ENCODE assay signal across 38 mouse cellular contexts in the genomic region with DNA sequence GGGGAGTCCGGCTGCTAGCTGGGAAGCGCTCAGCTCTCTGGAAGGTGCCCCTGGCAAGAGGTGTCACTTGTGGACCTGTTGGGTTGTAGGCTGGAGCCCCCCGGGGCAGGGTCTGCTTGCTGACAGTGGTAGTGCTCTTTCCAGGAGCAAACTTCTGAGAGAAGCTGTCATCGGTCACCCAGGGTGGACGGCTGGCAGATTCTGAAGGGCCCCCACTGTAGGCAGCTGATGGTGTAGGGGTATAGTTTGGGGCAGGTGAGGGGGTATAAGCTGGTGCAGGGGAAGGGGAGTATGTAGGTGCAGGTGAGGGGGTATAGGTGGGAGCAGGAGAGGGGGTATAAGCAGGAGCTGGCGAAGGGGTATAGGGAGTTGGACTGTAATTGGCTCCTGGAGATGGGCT. TPM values are rescaled to one million over a fixed set of nuclear protein-coding genes. Genes with fewer than 3 reads are reported as not detected.
DNase-seq lines count a peak whose midpoint lies in the region; ATAC-seq and TF ChIP-seq lines count a peak whose summit lies in the region.
"Had no signal": no experiment of that assay in that cellular context is flagged by ENCODE, and none has a peak within 500 bp of the region (broad histone marks: within the 10 kb centered on the region; RNA-seq: fewer than 3 reads in every experiment).

No protein-coding gene starts in this region.

- H3K9me3 ChIP-seq in heart, embryonic 10.5 days = no peaks in the 10 kb centered on the region
- no peaks in the 10 kb centered on the region for H3K9me3 ChIP-seq in intestine, embryonic 14.5 days (ENCODE audit: control insufficient read depth, low read length)
- no peaks in the 10 kb centered on the region for H3K9me3 ChIP-seq in intestine, postnatal 0 days (ENCODE audit: control insufficient read depth)
- H3K9me3 ChIP-seq: embryonic facial prominence, embryonic 13.5 days; forebrain, embryonic 10.5 days; forebrain, embryonic 15.5 days; hindbrain, embryonic 10.5 days; hindbrain, embryonic 15.5 days; midbrain, embryonic 10.5 days; midbrain, embryonic 15.5 days; neural tube, embryonic 12.5 days had no signal

- peaks cover 63% of the 10 kb centered on the region for H3K4me1 ChIP-seq in heart, embryonic 10.5 days
- H3K4me1 ChIP-seq in intestine, embryonic 14.5 days (replicated peaks; ENCODE audit: control insufficient read depth, insufficient read depth, low read length) = peaks cover 27% of the 10 kb centered on the region
- H3K4me1 ChIP-seq in intestine, postnatal 0 days (replicated peaks; ENCODE audit: control insufficient read depth, insufficient read depth, low read length) = no peaks in the 10 kb centered on the region
- H3K4me1 ChIP-seq: embryonic facial prominence, embryonic 13.5 days had no signal

- H3K36me3 ChIP-seq in heart, embryonic 10.5 days = peaks cover 57% of the 10 kb centered on the region
- H3K36me3 ChIP-seq in intestine, embryonic 14.5 days (ENCODE audit: control insufficient read depth, insufficient read depth, low read length) = no peaks in the 10 kb centered on the region
- peaks cover 14% of the 10 kb centered on the region; the same call in 1 of the 2 replicates for H3K36me3 ChIP-seq in intestine, postnatal 0 days (ENCODE audit: control insufficient read depth, insufficient read depth)
- peaks cover 10% of the 10 kb centered on the region for H3K36me3 ChIP-seq in myocyte (ENCODE audit: control insufficient read depth, insufficient read depth)
- H3K36me3 ChIP-seq: embryonic facial prominence, embryonic 13.5 days; forebrain, embryonic 10.5 days; forebrain, embryonic 15.5 days; hindbrain, embryonic 10.5 days; hindbrain, embryonic 15.5 days; midbrain, embryonic 10.5 days; midbrain, embryonic 15.5 days; neural tube, embryonic 12.5 days had no signal

- DNase-seq in heart, embryonic 10.5 days (ENCODE audit: low spot score) = no peak
- DNase-seq in heart, postnatal 25 days (ENCODE audit: low spot score) = no peak
- DNase-seq in intestine, embryonic 14.5 days (ENCODE audit: low spot score) = no peak
- no peak for DNase-seq in lung, postnatal 36 days
- DNase-seq in lung, postnatal 4 days = no peak
- DNase-seq: adrenal gland, postnatal 14 days; cerebellum, adult 11-12 months; kidney, adult 9 months; kidney, postnatal 10 days; liver; lung, adult 2 months; lung, postnatal 10 days; right cerebral cortex, postnatal 4 days; thymus, postnatal 4 days had no signal

- peaks cover 5% of the 10 kb centered on the region; the same call in 1 of the 2 replicates for H3K27me3 ChIP-seq in heart, embryonic 10.5 days (ENCODE audit: insufficient read depth, poor library complexity, severe bottlenecking)
- H3K27me3 ChIP-seq in intestine, embryonic 14.5 days (replicated peaks; ENCODE audit: control insufficient read depth, insufficient read depth, low read length) = no peaks in the 10 kb centered on the region
- H3K27me3 ChIP-seq in intestine, postnatal 0 days (replicated peaks; ENCODE audit: control insufficient read depth, insufficient read depth, low read length) = no peaks in the 10 kb centered on the region
- H3K27me3 ChIP-seq in myocyte (ENCODE audit: control insufficient read depth, insufficient read depth, insufficient read length) = no peaks in the 10 kb centered on the region
- H3K27me3 ChIP-seq: embryonic facial prominence, embryonic 13.5 days; forebrain, embryonic 15.5 days; hindbrain, embryonic 15.5 days; midbrain, embryonic 15.5 days; neural tube, embryonic 12.5 days had no signal

- H3K9ac ChIP-seq in intestine, embryonic 14.5 days (ENCODE audit: low read length) = no peak overlapping the region
- H3K9ac ChIP-seq in intestine, postnatal 0 days (ENCODE audit: low read depth, low read length) = no peak overlapping the region
- H3K9ac ChIP-seq: embryonic facial prominence, embryonic 13.5 days; forebrain, embryonic 15.5 days; hindbrain, embryonic 15.5 days; liver, embryonic 14.5 days; midbrain, embryonic 15.5 days; neural tube, embryonic 12.5 days had no signal

- no peak for TF ChIP-seq POLR2A in myocyte (IDR thresholded peaks at IDR 0.05; ENCODE audit: insufficient read length, low read depth)

- H3ac ChIP-seq in myocyte (ENCODE audit: control insufficient read depth, insufficient read length) = no peak overlapping the region

- no peak overlapping the region for H3K4me2 ChIP-seq in intestine, embryonic 14.5 days (ENCODE audit: low read length)
- no peak overlapping the region for H3K4me2 ChIP-seq in intestine, postnatal 0 days (replicated peaks; ENCODE audit: low read depth)
- H3K4me2 ChIP-seq in myocyte (ENCODE audit: low read depth) = peak overlapping the region; percentile 9
- H3K4me2 ChIP-seq: embryonic facial prominence, embryonic 13.5 days; forebrain, embryonic 15.5 days; hindbrain, embryonic 15.5 days; midbrain, embryonic 15.5 days; neural tube, embryonic 12.5 days had no signal

- intact Hi-C loops in heart, postnatal 25 days (cut with DNase I) = loop anchor here (2.0 kb wide), 1 partner anchor 39 kb away; no protein-coding TSS in a partner anchor

- no peak for TF ChIP-seq CTCF in intestine, postnatal 0 days (IDR thresholded peaks at IDR 0.05; ENCODE audit: low read depth)

- H3K27ac ChIP-seq in heart, embryonic 10.5 days = peak overlapping the region; percentile 78
- peak overlapping the region; percentile 40; the same call in 1 of the 2 replicates for H3K27ac ChIP-seq in intestine, embryonic 14.5 days (ENCODE audit: low read depth)
- H3K27ac ChIP-seq in intestine, postnatal 0 days (ENCODE audit: low read depth, low read length) = no peak overlapping the region
- H3K27ac ChIP-seq: embryonic facial prominence, embryonic 13.5 days; forebrain, embryonic 10.5 days; forebrain, embryonic 15.5 days; hindbrain, embryonic 10.5 days; hindbrain, embryonic 15.5 days; liver, embryonic 14.5 days; midbrain, embryonic 10.5 days; midbrain, embryonic 15.5 days; neural tube, embryonic 12.5 days had no signal

- ATAC-seq in intestine, embryonic 14.5 days (replicated peaks; ENCODE audit: low FRiP score, low TSS enrichment, low read depth) = no peak
- ATAC-seq in intestine, postnatal 0 days = no peak
- ATAC-seq: CD4-positive, CD25-positive, alpha-beta regulatory T cell, adult 4 months; forebrain, embryonic 15.5 days; inflammation-experienced regulatory T-cells, adult 6 months; midbrain, embryonic 15.5 days had no signal

- H3K79me2 ChIP-seq in myocyte (ENCODE audit: control insufficient read depth, insufficient read depth) = no peaks in the 10 kb centered on the region

- 0 out of 2 replicates have a peak overlapping the region, but pooled peaks have one; percentile 1 for H3K4me3 ChIP-seq in heart, embryonic 10.5 days
- no peak overlapping the region for H3K4me3 ChIP-seq in intestine, embryonic 14.5 days (ENCODE audit: low read depth, low read length)
- H3K4me3 ChIP-seq in intestine, postnatal 0 days (ENCODE audit: low read depth, low read length) = no peak overlapping the region
- H3K4me3 ChIP-seq in myocyte = no peak overlapping the region
- H3K4me3 ChIP-seq: embryonic facial prominence, embryonic 13.5 days; forebrain, embryonic 10.5 days; forebrain, embryonic 15.5 days; hindbrain, embryonic 10.5 days; hindbrain, embryonic 15.5 days; midbrain, embryonic 10.5 days; midbrain, embryonic 15.5 days; neural tube, embryonic 12.5 days had no signal

- 62% methylated on average over 6 of the region's 6 CpGs for WGBS in heart, embryonic 10.5 days
- 85% methylated on average over 6 of the region's 6 CpGs for WGBS in intestine, embryonic 14.5 days
- 86% methylated on average over 6 of the region's 6 CpGs for WGBS in intestine, postnatal 0 days

TF ChIP-seq in myocyte, 11 proteins besides CTCF, POLR2A, EP300 and RAD21 (continues in another document):
- no peak for TF ChIP-seq REST (IDR thresholded peaks at IDR 0.05; ENCODE audit: insufficient read depth, insufficient read length)
- TF ChIP-seq POLR2AphosphoS2 (IDR thresholded peaks at IDR 0.05; ENCODE audit: insufficient read length, low read depth) = no peak
- TF ChIP-seq TCF12 (IDR thresholded peaks at IDR 0.05; ENCODE audit: insufficient read depth, poor library complexity, severe bottlenecking) = no peak
- TF ChIP-seq TCF3 (IDR thresholded peaks at IDR 0.05; ENCODE audit: insufficient read length, low read depth) = no peak
- TF ChIP-seq MAX (IDR thresholded peaks at IDR 0.05; ENCODE audit: low read depth) = no peak
- TF ChIP-seq E2F4 (IDR thresholded peaks at IDR 0.05; ENCODE audit: insufficient read depth) = no peak
- TF ChIP-seq USF1 (IDR thresholded peaks at IDR 0.05; ENCODE audit: low read depth) = no peak
- TF ChIP-seq SRF (IDR thresholded peaks at IDR 0.05; ENCODE audit: control insufficient read depth, insufficient read length, low read depth) = no peak
- TF ChIP-seq MYOG (IDR thresholded peaks at IDR 0.05; ENCODE audit: control insufficient read depth in 1 of 3, insufficient read depth in 1 of 3, insufficient read length in 2 of 3, low read depth in 2 of 3) = no peak
- TF ChIP-seq CEBPB (IDR thresholded peaks at IDR 0.05; ENCODE audit: insufficient read depth, poor library complexity, severe bottlenecking) = no peak

RNA-seq across cellular contexts. Expression of gene 9230112D13Rik, which starts 21.4 kb away (rescaled TPM):
- polyA plus RNA-seq in heart, embryonic 10.5 days (2016; fragmentation: Nextera tagmentation; extraction: Ambion mirVana) = not detected in 2 replicates
- not detected for total RNA-seq in heart, postnatal 25 days (2021)
- not detected in 2 replicates for polyA plus RNA-seq in intestine, embryonic 14.5 days (2014; fragmentation: Nextera tagmentation; extraction: Ambion mirVana)
- not detected in 2 replicates for polyA plus RNA-seq in intestine, postnatal 0 days (2015; fragmentation: Nextera tagmentation; extraction: Ambion mirVana)
- not detected for polyA plus RNA-seq in myocyte (2012; fragmentation: generic; extraction: Trizol)
- total RNA-seq: adrenal gland, postnatal 14 days; common myeloid progenitor, adult 5-6 weeks; gastrocnemius, adult 8-10 months; gastrocnemius, postnatal 4 days; left cerebral cortex, postnatal 10 days; megakaryocyte progenitor cell, adult 5-6 weeks had no signal
- polyA plus RNA-seq: CD4-positive, CD25-positive, alpha-beta regulatory T cell, adult 4 months; embryonic facial prominence, embryonic 13.5 days; forebrain, embryonic 10.5 days; forebrain, embryonic 15.5 days; frontal cortex, adult 2 months; hindbrain, embryonic 10.5 days; hindbrain, embryonic 15.5 days; inflammation-experienced regulatory T-cells, adult 6 months; large intestine, adult 2 months; limb, embryonic 11.5 days; liver, embryonic 14.5 days; lung, adult 2 months; midbrain, embryonic 10.5 days; midbrain, embryonic 15.5 days; neural tube, embryonic 12.5 days; spleen, adult 2 months; testis, adult 2 months; thymus, postnatal 0 days had no signal

RNA-seq across cellular contexts. Expression of gene Bmpr1a, which starts 40.9 kb away (rescaled TPM):
- 48.0 and 48.9 TPM in 2 replicates for polyA plus RNA-seq in heart, embryonic 10.5 days (2016; fragmentation: Nextera tagmentation; extraction: Ambion mirVana)
- total RNA-seq in heart, postnatal 25 days (2021) = 10 to 100 TPM; 71.8 to 77.5 TPM
- 56.7 and 56.8 TPM in 2 replicates for polyA plus RNA-seq in intestine, embryonic 14.5 days (2014; fragmentation: Nextera tagmentation; extraction: Ambion mirVana)
- 18.8 and 19.3 TPM in 2 replicates for polyA plus RNA-seq in intestine, postnatal 0 days (2015; fragmentation: Nextera tagmentation; extraction: Ambion mirVana)
- 10.5 TPM for polyA plus RNA-seq in myocyte (2012; fragmentation: generic; extraction: Trizol)

RNA-seq across cellular contexts. Expression of gene Ldb3, which starts 44.5 kb away (rescaled TPM):
- polyA plus RNA-seq in heart, embryonic 10.5 days (2016; fragmentation: Nextera tagmentation; extraction: Ambion mirVana) = 136 and 219 TPM in 2 replicates
- 1,000 to 10,000 TPM; 1,007 to 1,096 TPM for total RNA-seq in heart, postnatal 25 days (2021)
- 1.6 and 2.0 TPM in 2 replicates for polyA plus RNA-seq in intestine, embryonic 14.5 days (2014; fragmentation: Nextera tagmentation; extraction: Ambion mirVana)
- polyA plus RNA-seq in intestine, postnatal 0 days (2015; fragmentation: Nextera tagmentation; extraction: Ambion mirVana) = 15.2 and 16.2 TPM in 2 replicates
- 83.9 TPM for polyA plus RNA-seq in myocyte (2012; fragmentation: generic; extraction: Trizol)
- total RNA-seq: common myeloid progenitor, adult 5-6 weeks; megakaryocyte progenitor cell, adult 5-6 weeks had no signal
- polyA plus RNA-seq: CD4-positive, CD25-positive, alpha-beta regulatory T cell, adult 4 months; inflammation-experienced regulatory T-cells, adult 6 months had no signal

RNA-seq across cellular contexts. Expression of gene Opn4, which starts 55.9 kb away (rescaled TPM):
- 4.1 and 5.9 TPM in 2 replicates for polyA plus RNA-seq in heart, embryonic 10.5 days (2016; fragmentation: Nextera tagmentation; extraction: Ambion mirVana)
- 1 to 10 TPM; 2.6 to 2.9 TPM for total RNA-seq in heart, postnatal 25 days (2021)
- polyA plus RNA-seq in intestine, embryonic 14.5 days (2014; fragmentation: Nextera tagmentation; extraction: Ambion mirVana) = not detected in 2 replicates
- 0.26 and 0.69 TPM in 2 replicates for polyA plus RNA-seq in intestine, postnatal 0 days (2015; fragmentation: Nextera tagmentation; extraction: Ambion mirVana)
- 0.23 TPM for polyA plus RNA-seq in myocyte (2012; fragmentation: generic; extraction: Trizol)
- total RNA-seq: adrenal gland, postnatal 14 days; common myeloid progenitor, adult 5-6 weeks; gastrocnemius, adult 8-10 months; left cerebral cortex, postnatal 10 days; megakaryocyte progenitor cell, adult 5-6 weeks had no signal
- polyA plus RNA-seq: CD4-positive, CD25-positive, alpha-beta regulatory T cell, adult 4 months; embryonic facial prominence, embryonic 13.5 days; forebrain, embryonic 15.5 days; hindbrain, embryonic 10.5 days; hindbrain, embryonic 15.5 days; inflammation-experienced regulatory T-cells, adult 6 months; limb, embryonic 11.5 days; liver, embryonic 14.5 days; lung, adult 2 months; midbrain, embryonic 15.5 days; neural tube, embryonic 12.5 days; spleen, adult 2 months; thymus, postnatal 0 days had no signal
